9 mouse cellular contexts compared by ENCODE assay signal in the genomic region with DNA sequence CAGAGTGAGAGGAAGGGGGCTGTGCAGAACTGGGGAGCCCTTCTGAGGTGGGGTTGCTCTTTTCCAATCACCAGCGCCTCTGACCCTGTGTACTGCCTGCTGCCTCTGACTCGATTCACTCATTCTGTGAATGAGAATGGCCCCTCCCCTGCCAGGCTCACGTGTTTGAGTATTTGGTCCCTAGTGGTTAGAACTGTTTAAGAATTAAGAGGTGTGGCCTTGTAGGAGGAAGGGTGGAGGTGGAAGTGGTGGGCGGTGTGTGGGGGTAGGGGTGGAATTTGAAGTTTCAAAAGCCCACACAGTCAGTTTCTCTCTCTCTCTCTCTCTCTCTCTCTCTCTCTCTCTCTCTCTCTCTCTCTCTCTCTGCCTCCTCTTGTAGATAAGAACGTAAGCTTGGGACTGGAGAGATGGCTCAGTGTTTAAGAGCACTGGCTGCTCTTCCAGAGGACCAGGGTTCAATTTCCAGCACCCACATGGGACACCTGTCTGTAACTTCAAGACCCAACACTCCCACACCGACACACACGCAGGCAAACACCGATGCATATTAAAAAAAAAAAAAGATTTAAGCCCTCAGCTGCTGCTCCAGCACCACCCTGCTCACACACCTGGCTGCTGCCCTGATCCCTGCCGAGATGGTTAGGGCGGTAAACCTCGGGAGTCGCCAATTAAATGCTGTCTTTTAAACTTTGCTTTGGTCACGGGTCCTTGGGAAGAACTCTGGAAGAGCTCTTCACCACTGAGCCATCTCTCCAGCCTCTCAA. TPM values are rescaled to one million over a fixed set of nuclear protein-coding genes. Genes with fewer than 3 reads are reported as not detected.
A peak's percentile ranks its signal among the peaks of the same experiment; 100 is the strongest.
DNase-seq lines count a peak whose midpoint lies in the region; ATAC-seq and TF ChIP-seq lines count a peak whose summit lies in the region.
"Had no signal": no experiment of that assay in that cellular context is flagged by ENCODE, and none has a peak within 500 bp of the region (broad histone marks: within the 10 kb centered on the region; RNA-seq: fewer than 3 reads in every experiment).

No protein-coding gene starts in this region.

- H3K4me3 ChIP-seq in kidney, embryonic 16.5 days (ENCODE audit: low read length), result no peak overlapping the region
- no peak overlapping the region for H3K4me3 ChIP-seq in intestine, postnatal 0 days (ENCODE audit: low read depth, low read length)
- H3K4me3 ChIP-seq in myocyte, result no peak overlapping the region

- H3ac ChIP-seq in myocyte (ENCODE audit: control insufficient read depth, insufficient read length), result no peak overlapping the region

- H3K27ac ChIP-seq in kidney, embryonic 16.5 days (ENCODE audit: low read length), result no peak overlapping the region
- no peak overlapping the region for H3K27ac ChIP-seq in intestine, postnatal 0 days (ENCODE audit: low read depth, low read length)

- H3K9me3 ChIP-seq in kidney, embryonic 16.5 days (ENCODE audit: low read length), result no peaks in the 10 kb centered on the region
- no peaks in the 10 kb centered on the region for H3K9me3 ChIP-seq in intestine, postnatal 0 days (ENCODE audit: control insufficient read depth)

- no peak for DNase-seq in kidney, postnatal 14 days
- peak; percentile 74 for DNase-seq in embryo, embryonic 10 days (ENCODE audit: low spot score)
- DNase-seq in left cerebral cortex, postnatal 36 days (ENCODE audit: low spot score in 2 of 2), result no peak
- no peak for DNase-seq in layer of hippocampus, adult 18-20 months (ENCODE audit: low spot score in 2 of 2)
- no peak for DNase-seq in layer of hippocampus, adult 8-10 months (ENCODE audit: low spot score in 2 of 2)

- no peaks in the 10 kb centered on the region for H3K36me3 ChIP-seq in kidney, embryonic 16.5 days (ENCODE audit: insufficient read depth, low read length)
- no peaks in the 10 kb centered on the region for H3K36me3 ChIP-seq in intestine, postnatal 0 days (ENCODE audit: control insufficient read depth, insufficient read depth)
- no peaks in the 10 kb centered on the region for H3K36me3 ChIP-seq in myocyte (ENCODE audit: control insufficient read depth, insufficient read depth)

- ATAC-seq in kidney, embryonic 16.5 days (ENCODE audit: low FRiP score, low TSS enrichment), result peak; percentile 63
- peak; percentile 39 for ATAC-seq in intestine, postnatal 0 days

- no peak for TF ChIP-seq CTCF in intestine, postnatal 0 days (IDR thresholded peaks at IDR 0.05; ENCODE audit: low read depth)

- 8% methylated on average over 13 of the region's 13 CpGs for WGBS in kidney, embryonic 16.5 days
- WGBS in intestine, postnatal 0 days, result 17% methylated on average over 13 of the region's 13 CpGs

- H3K79me2 ChIP-seq in myocyte (ENCODE audit: control insufficient read depth, insufficient read depth), result no peaks in the 10 kb centered on the region

- peak overlapping the region; percentile 44 for H3K4me2 ChIP-seq in kidney, embryonic 16.5 days (replicated peaks; ENCODE audit: low read depth, low read length)
- peak overlapping the region; percentile 47 for H3K4me2 ChIP-seq in intestine, postnatal 0 days (replicated peaks; ENCODE audit: low read depth)
- H3K4me2 ChIP-seq in myocyte (ENCODE audit: low read depth), result peak overlapping the region; percentile 2

- 0 out of 2 replicates have a peak overlapping the region, but pooled peaks have one; percentile 22 for H3K9ac ChIP-seq in kidney, embryonic 16.5 days (replicated peaks; ENCODE audit: low read length)
- H3K9ac ChIP-seq in intestine, postnatal 0 days (ENCODE audit: low read depth, low read length), result no peak overlapping the region

- 0 out of 2 replicates have a peak, but pooled peaks cover 5% of the 10 kb centered on the region for H3K4me1 ChIP-seq in kidney, embryonic 16.5 days (ENCODE audit: insufficient read depth, low read length)
- H3K4me1 ChIP-seq in intestine, postnatal 0 days (replicated peaks; ENCODE audit: control insufficient read depth, insufficient read depth, low read length), result no peaks in the 10 kb centered on the region

- no peaks in the 10 kb centered on the region; the same call in 1 of the 2 replicates for H3K27me3 ChIP-seq in kidney, embryonic 16.5 days (ENCODE audit: insufficient read depth, low read length)
- H3K27me3 ChIP-seq in intestine, postnatal 0 days (replicated peaks; ENCODE audit: control insufficient read depth, insufficient read depth, low read length), result no peaks in the 10 kb centered on the region
- H3K27me3 ChIP-seq in myocyte (ENCODE audit: control insufficient read depth, insufficient read depth, insufficient read length), result peaks cover 5% of the 10 kb centered on the region

- intact Hi-C loops in left cerebral cortex, postnatal 36 days (cut with DNase I), result loop anchor here (10.0 kb wide), 2 partner anchors 59 to 599 kb away; a partner anchor contains a TSS

- no peak for TF ChIP-seq POLR2A in myocyte (IDR thresholded peaks at IDR 0.05; ENCODE audit: insufficient read length, low read depth)

TF ChIP-seq in myocyte, 11 proteins besides CTCF, POLR2A, EP300 and RAD21:
- TF ChIP-seq MAX (IDR thresholded peaks at IDR 0.05; ENCODE audit: low read depth) (no peak), TCF3 (IDR thresholded peaks at IDR 0.05; ENCODE audit: insufficient read length, low read depth) (no peak), POLR2AphosphoS2 (IDR thresholded peaks at IDR 0.05; ENCODE audit: insufficient read length, low read depth) (no peak), USF1 (IDR thresholded peaks at IDR 0.05; ENCODE audit: low read depth) (peak; percentile 44), TCF12 (IDR thresholded peaks at IDR 0.05; ENCODE audit: insufficient read depth, poor library complexity, severe bottlenecking) (no peak)

RNA-seq across cellular contexts. Expression of a gene that starts 35.4 kb away (rescaled TPM):
- 0.07 and 0.10 TPM in 2 replicates for polyA plus RNA-seq in kidney, embryonic 16.5 days (2015; fragmentation: Nextera tagmentation; extraction: Ambion mirVana)
- 0.82 and 1.0 TPM in 2 replicates for polyA plus RNA-seq in intestine, postnatal 0 days (2015; fragmentation: Nextera tagmentation; extraction: Ambion mirVana)
- polyA plus RNA-seq in myocyte (2012; fragmentation: generic; extraction: Trizol), result not detected
- under 1 TPM in 1 of 2 experiments, not detected in 1; 0.11 TPM for total RNA-seq in left cerebral cortex, postnatal 36 days (2021)
- not detected for total RNA-seq in layer of hippocampus, adult 18-20 months (2021)
- not detected for total RNA-seq in layer of hippocampus, adult 8-10 months (2022)
- polyA plus RNA-seq: cortical plate, adult 2 months had no signal
